Mouse (Mus musculus) left cerebral cortex, postnatal 14 days (tissue): Measurements from ENCODE around the gene Coa3. TPM values are rescaled to one million over a fixed set of nuclear protein-coding genes. Genes with fewer than 3 reads are reported as not detected.

Experiments used
- DNase-seq, 2 experiments: peaks; one replicate each; pipeline ENCODE4 v3.0.0; 2021 to 2022; ENCODE audit warnings: low spot score in 2 of 2, mixed read lengths in 1 of 2
- intact Hi-C: fragments of 180-260 bp; cut with DNase I; formaldehyde crosslinking; loops from one replicate; pipeline ENCODE4 v1.15.1; 2025
- total RNA-seq, 2 experiments: library from RNA; stranded (reverse); gene quantifications; 2 replicates each; pipeline ENCODE4 v1.2.3; 2021

The Coa3 gene
- total RNA-seq, 2 experiments from 2014 or later, result 97.6 to 101 TPM

DNA sequence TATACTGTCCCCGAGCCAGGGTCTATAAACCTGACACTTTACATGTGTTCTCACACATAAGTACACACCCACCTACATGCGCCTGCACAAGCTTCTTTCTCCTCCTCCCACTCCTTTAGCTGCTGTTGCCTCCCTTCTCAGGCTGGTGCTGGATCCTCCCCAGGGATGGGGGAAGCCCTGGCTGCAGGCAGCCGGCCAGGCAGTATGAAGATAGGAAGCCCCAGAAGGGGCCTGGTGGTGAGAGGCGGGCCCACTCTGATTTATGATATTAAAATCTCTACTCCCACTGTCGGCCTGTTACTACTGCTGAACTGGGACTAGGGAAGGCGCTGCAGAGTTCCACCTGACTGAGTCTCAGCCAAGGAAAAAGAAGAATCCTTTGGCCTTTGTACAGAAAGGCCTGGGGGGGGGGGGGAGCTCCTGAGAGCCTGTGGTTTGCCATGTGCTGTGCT lies 19.6 kb downstream of the Coa3 start:
- intact Hi-C loops, result no loop called here
- DNase-seq, result peak; percentile 72 to 83

DNA sequence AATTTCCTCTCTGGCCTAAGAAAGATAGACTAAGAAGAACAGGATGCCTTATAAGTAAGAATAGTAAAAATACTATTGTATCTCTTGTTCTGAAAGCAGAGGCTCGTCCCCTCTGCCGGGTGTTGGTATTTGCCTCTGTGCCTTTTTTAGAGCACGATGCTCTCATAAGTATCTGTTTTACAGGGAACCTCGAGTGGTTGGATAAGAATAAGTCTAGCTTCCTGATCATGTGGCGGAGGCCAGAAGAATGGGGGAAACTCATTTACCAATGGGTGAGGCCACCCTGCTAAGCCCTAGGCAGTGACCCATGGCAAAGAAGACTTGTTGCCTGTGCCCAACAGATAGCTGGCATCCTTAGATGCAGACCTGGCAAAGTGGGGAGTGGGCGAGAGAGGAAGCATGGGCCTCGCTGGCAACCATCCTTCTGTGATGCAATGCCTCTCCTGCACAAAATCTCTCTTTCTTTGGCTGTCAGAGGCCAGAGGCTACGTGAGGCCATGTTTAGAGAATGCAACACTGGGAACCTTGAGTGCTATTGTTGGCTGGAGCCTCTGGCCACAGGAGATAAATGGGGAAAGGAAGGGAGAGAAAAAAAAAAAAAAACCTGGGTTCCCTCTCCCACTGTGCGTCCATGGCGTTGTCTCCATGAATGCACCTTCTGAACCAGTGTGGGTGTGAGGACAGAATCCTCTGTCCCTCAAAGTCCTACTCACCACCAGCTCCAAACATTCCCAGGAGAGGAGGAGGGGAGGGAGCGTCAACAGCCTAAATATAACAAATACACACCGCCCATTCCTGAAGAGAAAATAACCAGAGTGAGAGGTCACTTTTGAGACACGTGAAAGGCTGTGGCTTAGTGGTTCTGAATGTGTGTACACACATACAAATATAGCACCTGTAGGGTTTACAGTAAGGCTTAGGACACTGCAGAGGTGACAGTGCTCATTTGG lies 22.8 kb downstream of the Coa3 start:
- intact Hi-C loops, result no loop called here

GRCm38 (mm10) chr11:101253613-101254389 lies 25.1 kb downstream of the Coa3 start, which contains the start of gene Vps25:
Gene Vps25 (plus strand): TSS chr11:101253707.
- peak; percentile 84 to 85 for DNase-seq
- intact Hi-C loops, result loop anchor here (2.0 kb wide), 1 partner anchor 49 kb away; the partner anchor contains the start of gene Becn1

More for the DNA sequence above, 22.8 kb downstream of the Coa3 start:
- no peak for DNase-seq

- no peak for DNase-seq
- intact Hi-C loops, result loop anchor here (2.0 kb wide), 1 partner anchor 50 kb away; the partner anchor contains the start of gene Becn1
These were observed 26.0 kb downstream of the Coa3 start for GRCm38 (mm10) chr11:101252941-101253340.

DNA sequence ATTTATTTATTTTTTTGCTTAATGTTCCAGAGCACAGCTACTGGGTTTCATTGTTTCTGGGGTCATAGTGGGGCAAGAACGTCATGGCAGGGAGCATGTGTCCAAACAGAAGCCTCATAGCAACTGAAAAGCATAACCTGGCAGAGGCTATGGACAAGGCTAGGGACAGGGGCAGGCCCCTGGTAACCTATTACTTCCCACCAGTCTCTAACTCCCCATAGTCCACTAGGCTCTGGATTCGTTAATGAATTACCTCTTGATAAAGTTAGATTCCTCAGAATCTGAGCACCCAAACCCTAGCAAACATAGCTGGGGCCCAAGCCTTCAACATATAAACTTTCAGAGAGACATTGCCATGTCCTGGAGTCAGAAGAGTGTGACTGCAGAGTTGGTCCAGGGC lies 27.9 kb downstream of the Coa3 start:
- DNase-seq, result no peak
- intact Hi-C loops, result no loop called here

DNA sequence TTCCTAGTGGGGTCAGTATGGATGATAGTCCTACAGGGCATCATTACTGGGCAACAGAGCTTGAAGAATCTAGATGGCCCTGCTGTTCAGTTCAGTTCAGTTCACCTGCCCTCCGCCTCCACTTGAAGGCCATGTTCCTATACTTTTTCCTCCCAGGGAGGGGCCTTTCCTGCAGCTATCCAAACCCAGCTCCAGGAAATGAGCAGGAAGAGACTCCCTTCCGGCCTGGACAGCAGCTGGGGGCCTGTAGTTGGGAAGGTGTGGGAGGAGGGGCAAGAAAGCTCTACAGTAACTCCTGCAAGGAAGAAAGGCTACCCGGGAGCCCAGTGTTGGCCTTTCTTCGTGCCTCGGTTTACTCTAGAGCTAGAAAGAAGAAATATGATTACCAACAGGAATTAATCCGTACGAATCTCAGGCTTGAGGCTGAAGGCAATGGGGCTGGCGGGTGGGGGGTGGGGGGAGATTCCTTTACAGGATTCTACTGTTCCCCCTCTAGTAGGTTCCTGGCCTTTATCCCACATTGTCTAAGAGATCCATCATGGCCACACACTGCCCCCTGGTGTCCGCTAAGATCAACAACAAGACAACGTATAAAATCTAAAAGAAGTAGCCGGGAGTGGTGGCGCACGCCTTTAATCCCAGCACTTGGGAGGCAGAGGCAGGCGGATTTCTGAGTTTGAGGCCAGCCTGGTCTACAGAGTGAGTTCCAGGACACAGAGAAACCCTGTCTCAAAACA lies 30.5 kb downstream of the Coa3 start:
- peak; percentile 60 to 70 for DNase-seq

DNA sequence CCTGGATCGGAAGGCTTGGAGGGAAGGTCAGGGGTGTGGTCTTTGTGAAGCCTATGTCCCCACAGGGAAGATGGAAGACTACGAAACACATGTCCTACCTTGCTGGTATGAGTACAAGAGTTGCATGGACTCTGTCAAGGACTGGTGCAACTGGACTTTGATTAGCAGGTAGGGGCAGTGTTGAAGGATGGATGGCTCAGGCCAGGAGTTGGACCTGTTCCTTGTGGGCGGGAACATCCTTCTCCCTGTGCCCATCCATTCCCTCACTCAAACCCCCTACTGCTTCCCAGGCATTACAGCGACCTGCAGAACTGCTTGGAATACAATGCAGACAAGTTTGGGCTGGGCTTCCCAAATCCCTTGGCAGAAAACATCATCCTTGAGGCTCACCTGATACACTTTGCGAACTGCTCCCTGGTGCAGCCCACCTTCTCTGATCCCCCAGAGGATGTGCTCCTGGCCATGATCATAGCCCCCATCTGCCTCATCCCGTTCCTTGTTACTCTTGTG lies 31.3 kb downstream of the Coa3 start:
- DNase-seq, result no peak
- intact Hi-C loops, result loop anchor here (1.0 kb wide), 1 partner anchor 35 kb away; no protein-coding TSS in a partner anchor

More for the DNA sequence above, 30.5 kb downstream of the Coa3 start:
- intact Hi-C loops, result loop anchor here (1.0 kb wide), 1 partner anchor 36 kb away; no protein-coding TSS in a partner anchor

DNA sequence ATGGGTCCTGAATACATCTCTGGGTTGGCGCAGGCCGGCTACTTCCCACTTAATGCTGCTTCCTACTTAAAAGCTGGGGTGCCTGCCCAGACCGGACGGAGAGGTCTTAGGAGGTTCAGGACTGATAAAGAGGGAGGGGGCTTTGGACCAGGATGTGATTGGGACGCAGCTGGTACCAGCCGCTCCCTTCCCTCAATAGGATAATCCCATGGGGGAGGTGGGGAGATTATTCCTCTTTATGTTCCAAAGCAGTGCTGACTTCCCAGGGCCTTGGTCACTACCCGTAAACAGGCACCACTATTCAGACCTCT lies 32.3 kb downstream of the Coa3 start:
- no peak for DNase-seq
- intact Hi-C loops, result no loop called here

DNA sequence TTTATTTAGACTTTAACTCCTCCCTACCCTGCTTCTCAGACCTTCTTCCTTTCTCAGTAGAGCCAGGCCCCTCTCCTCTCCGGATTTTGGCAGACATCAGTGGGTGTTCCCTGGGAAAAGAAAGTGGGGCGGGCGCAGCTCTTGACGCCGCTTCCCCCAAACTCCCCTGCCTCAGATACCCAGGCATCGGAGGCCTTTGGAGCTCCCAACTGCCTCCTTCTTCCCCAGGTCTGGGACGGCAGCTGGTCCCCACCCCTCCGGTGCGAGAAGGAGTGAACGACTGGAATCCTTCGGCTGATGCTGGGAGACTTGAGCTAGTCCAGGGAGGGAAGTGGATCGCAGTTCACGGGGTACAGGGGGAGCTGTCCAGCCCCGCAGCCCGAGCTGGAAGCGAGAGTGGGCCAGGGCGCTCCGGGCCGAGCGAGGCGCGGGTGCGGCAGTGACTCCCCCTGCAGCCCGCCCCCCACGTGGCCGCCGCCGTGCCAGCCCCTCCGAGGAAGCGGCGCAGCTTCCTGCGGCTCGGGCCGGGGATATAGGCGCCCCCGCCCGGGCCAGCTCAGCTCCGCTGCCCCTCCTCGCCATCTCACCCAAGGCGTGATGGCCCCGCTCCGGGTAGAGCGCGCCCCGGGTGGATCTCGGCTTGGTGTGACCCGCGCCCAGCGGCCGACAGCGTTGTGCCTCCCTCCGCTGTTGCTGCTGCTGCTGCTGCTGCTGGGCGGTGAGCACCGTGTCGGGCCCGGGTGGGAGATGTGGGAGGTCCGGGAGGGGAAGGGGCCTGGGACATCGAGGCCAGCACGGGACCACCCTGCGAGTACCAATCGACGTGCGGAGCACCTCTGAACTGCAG lies 32.8 kb downstream of the Coa3 start, which contains the start of gene Ramp2:
Ramp2 (plus strand) TSS at position 174 of the 847 bp plus-strand sequence.
- intact Hi-C loops, result no loop called here
- no peak for DNase-seq

DNA sequence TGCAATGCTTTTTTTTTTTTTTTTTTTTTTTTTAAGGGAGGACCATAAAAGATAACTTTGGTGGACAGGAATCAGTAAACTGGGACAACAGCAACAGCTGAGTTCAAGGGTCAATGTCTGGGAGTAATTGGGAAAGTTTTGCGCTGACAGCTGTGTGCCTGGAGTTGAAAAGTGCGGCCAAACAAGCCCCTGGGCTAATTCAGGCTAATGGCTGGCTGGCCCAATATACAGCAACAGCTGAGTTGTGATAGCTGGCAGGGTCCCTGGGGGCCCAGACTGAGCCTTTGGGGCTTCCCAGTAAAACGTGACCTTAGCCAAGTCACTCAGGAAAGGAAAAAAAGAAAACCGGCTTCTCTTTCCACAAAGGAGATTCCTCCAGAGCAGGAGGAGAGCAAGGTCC lies 33.8 kb downstream of the Coa3 start:
- intact Hi-C loops, result no loop called here
- no peak for DNase-seq

GRCm38 (mm10) chr11:101238071-101238647 lies 40.8 kb downstream of the Coa3 start:
- peak in 1 of 2 experiments; percentile 17 for DNase-seq
- intact Hi-C loops, result no loop called here

GRCm38 (mm10) chr11:101236782-101237181 lies 42.1 kb downstream of the Coa3 start:
- intact Hi-C loops, result no loop called here
- no peak for DNase-seq

- no peak for DNase-seq
- intact Hi-C loops, result no loop called here
These were observed 43.5 kb downstream of the Coa3 start for GRCm38 (mm10) chr11:101235429-101235828.

DNA sequence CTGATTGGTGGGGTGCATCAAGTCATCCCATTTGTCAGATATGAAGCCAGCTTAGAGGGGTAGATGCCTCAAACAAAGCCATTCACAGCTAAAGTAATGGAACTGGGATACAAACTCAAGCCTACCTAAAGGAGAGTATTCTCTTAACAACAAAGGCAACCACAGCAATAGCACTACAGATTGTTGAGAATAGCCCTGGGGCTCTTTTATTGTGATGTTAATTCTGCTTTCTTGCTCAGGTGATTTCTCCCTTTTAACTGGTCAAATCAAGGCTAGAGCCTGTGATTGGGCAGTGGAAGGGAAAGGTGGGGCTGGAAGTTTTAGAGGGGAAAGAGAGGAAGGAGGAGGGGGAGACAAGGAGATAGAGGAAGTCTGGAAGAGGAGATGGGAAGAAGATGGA lies 44.8 kb downstream of the Coa3 start:
- intact Hi-C loops, result no loop called here
- no peak for DNase-seq

DNA sequence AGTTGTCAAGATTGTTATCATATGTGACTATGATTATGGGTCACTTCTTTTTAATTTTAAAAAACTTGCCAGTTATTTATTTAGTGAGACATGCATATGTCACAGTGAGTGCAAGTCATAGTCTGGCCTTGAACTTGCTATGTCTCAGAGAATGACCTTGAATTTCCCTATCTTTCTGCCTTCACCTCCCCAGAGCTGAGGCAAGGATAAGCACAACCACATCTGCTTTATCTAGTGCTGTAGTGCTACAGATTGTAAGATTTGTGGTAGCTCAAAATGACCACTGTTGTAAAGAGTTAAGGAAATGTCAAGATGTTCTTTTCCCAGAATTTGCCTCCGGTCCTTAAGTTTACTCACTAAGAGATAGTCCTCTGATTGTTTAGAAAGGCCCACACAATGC lies 45.7 kb downstream of the Coa3 start:
- DNase-seq, result no peak
- intact Hi-C loops, result no loop called here

GRCm38 (mm10) chr11:101232010-101232839 lies 46.7 kb downstream of the Coa3 start:
- DNase-seq, result no peak
- intact Hi-C loops, result no loop called here
